Mouse (Mus musculus) midbrain, embryonic 15.5 days (tissue): ENCODE measurements at regions not wholly inside any gene's neighbourhood (a gene's known extent, or its start where the extent isn't known, plus 50 kb on each side); places are given as distances from the start of the nearest gene placed in this dataset.
A peak's percentile ranks its signal among the peaks of the same experiment; 100 is the strongest.
"Not testable (repeated sequence)": the region's sequence is repeated elsewhere in the genome, so short reads cannot be mapped to it uniquely, and the experiment has no call there.

Experiments
- ATAC-seq: fragments of 200-750 bp; cut with Nextera tagmentation; replicated peaks from 2 replicates; pipeline ENCODE4 v1.8.0; 2017; ENCODE audit warnings: moderate TSS enrichment
- H3K27ac ChIP-seq: fragments of 300-500 bp; sonication (generic); 2 replicates; pipeline ENCODE4 v1.5.1; 2015; ENCODE audit warnings: mild to moderate bottlenecking, inconsistent platforms
- H3K27me3 ChIP-seq: fragments of 300-500 bp; sonication (generic); replicated peaks from 2 replicates; pipeline ENCODE4 v1.6.1; 2015; ENCODE audit warnings: inconsistent platforms
- H3K36me3 ChIP-seq: fragments of 300-500 bp; sonication (generic); replicated peaks from 2 replicates; pipeline ENCODE4 v1.6.1; 2015; ENCODE audit warnings: inconsistent platforms
- H3K4me1 ChIP-seq: fragments of 300-500 bp; sonication (generic); 2 replicates; pipeline ENCODE4 v1.6.1; 2015; ENCODE audit warnings: inconsistent platforms
- H3K4me2 ChIP-seq: fragments of 300-500 bp; sonication (generic); 2 replicates; pipeline ENCODE4 v1.6.1; 2015; ENCODE audit warnings: inconsistent platforms, mild to moderate bottlenecking, moderate library complexity
- H3K4me3 ChIP-seq: fragments of 300-500 bp; sonication (generic); 2 replicates; pipeline ENCODE4 v1.5.1; 2015; ENCODE audit warnings: mild to moderate bottlenecking, inconsistent platforms
- H3K9ac ChIP-seq: fragments of 300-500 bp; sonication (generic); 2 replicates; pipeline ENCODE4 v1.6.1; 2015; ENCODE audit warnings: mild to moderate bottlenecking, inconsistent platforms
- H3K9me3 ChIP-seq: fragments of 300-500 bp; sonication (generic); 2 replicates; pipeline ENCODE4 v1.6.1; 2016; ENCODE audit warnings: inconsistent platforms
- WGBS: fragments of 180-500 bp; shearing (Covaris S2); methylation state at CpG from one replicate; pipeline ENCODE4 v1.1.7; 2015; ENCODE audit warnings: mixed read lengths; 5-methylcytosine and 5-hydroxymethylcytosine counted together

GRCm38 (mm10) chr9:3116311-3116710, 79.6 kb downstream of the Gm10715 start:
- ATAC-seq, H3K9ac ChIP-seq, H3K27me3 ChIP-seq, H3K4me2 ChIP-seq, H3K36me3 ChIP-seq, H3K4me3 ChIP-seq, H3K4me1 ChIP-seq, H3K27ac ChIP-seq: not testable (repeated sequence)
- 91% methylated on average over 20 of the region's 20 CpGs for WGBS
- H3K9me3 ChIP-seq, result peaks cover 20% of the 10 kb centered on the region

GRCm38 (mm10) chr9:3161181-3161580, 124.5 kb downstream of the Gm10715 start:
- Histone ChIP-seq H3K9ac (no peak overlapping the region), H3K27me3 (no peaks in the 10 kb centered on the region), H3K4me1 (no peaks in the 10 kb centered on the region), H3K27ac (no peak overlapping the region), H3K4me2 (no peak overlapping the region), H3K4me3 (no peak overlapping the region), H3K9me3 (peaks cover 25% of the 10 kb centered on the region), H3K36me3 (no peaks in the 10 kb centered on the region)
- no peak for ATAC-seq

GRCm38 (mm10) chr9:3184343-3184742, 147.7 kb downstream of the Gm10715 start:
- H3K9ac ChIP-seq, result no peak overlapping the region
- H3K27ac ChIP-seq, result no peak overlapping the region
- H3K4me1 ChIP-seq, result no peaks in the 10 kb centered on the region
- no peaks in the 10 kb centered on the region for H3K27me3 ChIP-seq
- ATAC-seq, result no peak
- no peaks in the 10 kb centered on the region for H3K36me3 ChIP-seq
- H3K9me3 ChIP-seq, result peaks cover 33% of the 10 kb centered on the region
- no peak overlapping the region for H3K4me3 ChIP-seq
- no peak overlapping the region for H3K4me2 ChIP-seq

- Histone ChIP-seq H3K27me3 (no peaks in the 10 kb centered on the region), H3K36me3 (no peaks in the 10 kb centered on the region), H3K9me3 (peaks cover 19% of the 10 kb centered on the region; the same call in 1 of the 2 replicates), H3K4me1 (no peaks in the 10 kb centered on the region), H3K27ac (no peak overlapping the region), H3K4me3 (no peak overlapping the region), H3K4me2 (no peak overlapping the region), H3K9ac (no peak overlapping the region)
- no peak for ATAC-seq
- WGBS, result 39% methylated on average over 33 of the region's 33 CpGs
Measured at GRCm38 (mm10) chr9:3199151-3200018, 135.6 kb upstream of the Alkbh8 start.

GRCm38 (mm10) chr9:3200019-3200347, 135.0 kb upstream of the Alkbh8 start:
- not testable (repeated sequence) for H3K9ac ChIP-seq, H3K36me3 ChIP-seq, H3K4me1 ChIP-seq, H3K27me3 ChIP-seq, H3K4me2 ChIP-seq, H3K4me3 ChIP-seq, H3K27ac ChIP-seq, ATAC-seq
- peaks cover 17% of the 10 kb centered on the region; the same call in 1 of the 2 replicates for H3K9me3 ChIP-seq
- 51% methylated on average over 16 of the region's 16 CpGs for WGBS

- H3K36me3 ChIP-seq, H3K4me3 ChIP-seq, H3K4me2 ChIP-seq, H3K27me3 ChIP-seq, H3K9me3 ChIP-seq, H3K9ac ChIP-seq, H3K27ac ChIP-seq, ATAC-seq, H3K4me1 ChIP-seq: not testable (repeated sequence)
- 100% methylated on average over 1 of the region's 1 CpGs for WGBS
Measured at GRCm38 (mm10) chr9:3208120-3208519, 126.8 kb upstream of the Alkbh8 start.

GRCm38 (mm10) chr9:3258396-3259300, 76.3 kb upstream of the Alkbh8 start:
- no peaks in the 10 kb centered on the region for H3K36me3 ChIP-seq
- H3K27me3 ChIP-seq, result no peaks in the 10 kb centered on the region
- no peak overlapping the region for H3K9ac ChIP-seq
- peak; percentile 100 for ATAC-seq
- peaks cover under 1% of the 10 kb centered on the region for H3K9me3 ChIP-seq
- H3K4me2 ChIP-seq, result no peak overlapping the region
- WGBS, result 61% methylated on average over 10 of the region's 10 CpGs
- H3K4me1 ChIP-seq, result no peaks in the 10 kb centered on the region
- no peak overlapping the region for H3K27ac ChIP-seq
- no peak overlapping the region for H3K4me3 ChIP-seq

GRCm38 (mm10) chr9:3260181-3260580, 74.8 kb upstream of the Alkbh8 start:
- WGBS, result 79% methylated on average over 5 of the region's 5 CpGs
- no peak for ATAC-seq
- no peak overlapping the region for H3K4me3 ChIP-seq

GRCm38 (mm10) chr9:3260860-3261259, 74.1 kb upstream of the Alkbh8 start:
- H3K4me1 ChIP-seq, result no peaks in the 10 kb centered on the region
- H3K36me3 ChIP-seq, result no peaks in the 10 kb centered on the region
- H3K4me2 ChIP-seq, result no peak overlapping the region
- no peak overlapping the region for H3K4me3 ChIP-seq
- no peak overlapping the region for H3K27ac ChIP-seq
- no peaks in the 10 kb centered on the region for H3K27me3 ChIP-seq
- no peak overlapping the region for H3K9ac ChIP-seq
- ATAC-seq, result no peak
- WGBS, result 80% methylated on average over 2 of the region's 2 CpGs
- peaks cover 4% of the 10 kb centered on the region for H3K9me3 ChIP-seq

More at GRCm38 (mm10) chr9:3260181-3260580, 74.8 kb upstream of the Alkbh8 start:
- H3K36me3 ChIP-seq, result no peaks in the 10 kb centered on the region
- H3K27me3 ChIP-seq, result no peaks in the 10 kb centered on the region
- no peak overlapping the region for H3K4me2 ChIP-seq
- no peaks in the 10 kb centered on the region for H3K4me1 ChIP-seq
- H3K9me3 ChIP-seq, result peaks cover 4% of the 10 kb centered on the region
- no peak overlapping the region for H3K27ac ChIP-seq
- no peak overlapping the region for H3K9ac ChIP-seq

- Histone ChIP-seq H3K27ac (no peak overlapping the region), H3K27me3 (no peaks in the 10 kb centered on the region), H3K4me3 (no peak overlapping the region), H3K4me1 (no peaks in the 10 kb centered on the region), H3K4me2 (no peak overlapping the region), H3K9me3 (peaks cover 4% of the 10 kb centered on the region), H3K36me3 (no peaks in the 10 kb centered on the region), H3K9ac (no peak overlapping the region)
- ATAC-seq, result no peak
Measured at GRCm38 (mm10) chr9:3264467-3264866, 70.5 kb upstream of the Alkbh8 start.

GRCm38 (mm10) chr9:3280496-3280895, 54.4 kb upstream of the Alkbh8 start:
- not testable (repeated sequence) for H3K27me3 ChIP-seq, H3K9ac ChIP-seq, H3K27ac ChIP-seq, H3K4me1 ChIP-seq, H3K9me3 ChIP-seq, H3K4me2 ChIP-seq, H3K4me3 ChIP-seq, H3K36me3 ChIP-seq, ATAC-seq
- 86% methylated on average over 8 of the region's 8 CpGs for WGBS

- not testable (repeated sequence) for H3K4me2 ChIP-seq, H3K27ac ChIP-seq, H3K9ac ChIP-seq, ATAC-seq, H3K36me3 ChIP-seq, H3K9me3 ChIP-seq, H3K27me3 ChIP-seq, H3K4me1 ChIP-seq, H3K4me3 ChIP-seq
- WGBS, result 97% methylated on average over 3 of the region's 3 CpGs
Measured at GRCm38 (mm10) chr9:3281906-3282305, 53.0 kb upstream of the Alkbh8 start.
